Mouse (Mus musculus) thymus, postnatal 36 days (tissue): Measurements from ENCODE around the gene Cic.

Experiments
- DNase-seq, 2 experiments: peaks; one replicate each; pipeline ENCODE4 v3.0.0; 2022; ENCODE audit warnings: mixed read lengths in 2 of 2

Cic gene

GRCm38 (mm10) chr7:25267301-25267750, at the start of gene Cic:
Cic (plus strand) TSS chr7:25267704.
- peak; percentile 97 to 99 for DNase-seq

- peak; percentile 75 to 76 for DNase-seq
Measured at GRCm38 (mm10) chr7:25218705-25219415, 48.6 kb upstream of the Cic start.

DNA sequence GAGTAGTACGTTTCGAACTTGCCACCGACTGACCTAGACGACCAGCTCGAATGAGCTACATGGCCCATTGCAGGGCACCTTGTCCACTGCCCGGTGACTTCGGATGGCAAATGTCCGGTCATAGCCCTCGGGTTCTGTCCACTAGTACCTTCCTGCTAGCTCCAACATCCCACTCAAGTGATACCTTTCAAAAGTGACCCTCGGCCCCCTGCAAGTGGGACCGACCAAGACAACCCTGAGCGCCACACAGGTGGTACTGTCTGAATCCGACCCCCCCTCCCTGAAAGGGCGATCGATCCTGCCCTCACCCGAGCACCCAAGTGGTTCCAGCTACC, 48.1 kb upstream of the Cic start:
- DNase-seq: no peak

GRCm38 (mm10) chr7:25219756-25220456, 47.6 kb upstream of the Cic start:
- peak; percentile 96 to 97 for DNase-seq

DNA sequence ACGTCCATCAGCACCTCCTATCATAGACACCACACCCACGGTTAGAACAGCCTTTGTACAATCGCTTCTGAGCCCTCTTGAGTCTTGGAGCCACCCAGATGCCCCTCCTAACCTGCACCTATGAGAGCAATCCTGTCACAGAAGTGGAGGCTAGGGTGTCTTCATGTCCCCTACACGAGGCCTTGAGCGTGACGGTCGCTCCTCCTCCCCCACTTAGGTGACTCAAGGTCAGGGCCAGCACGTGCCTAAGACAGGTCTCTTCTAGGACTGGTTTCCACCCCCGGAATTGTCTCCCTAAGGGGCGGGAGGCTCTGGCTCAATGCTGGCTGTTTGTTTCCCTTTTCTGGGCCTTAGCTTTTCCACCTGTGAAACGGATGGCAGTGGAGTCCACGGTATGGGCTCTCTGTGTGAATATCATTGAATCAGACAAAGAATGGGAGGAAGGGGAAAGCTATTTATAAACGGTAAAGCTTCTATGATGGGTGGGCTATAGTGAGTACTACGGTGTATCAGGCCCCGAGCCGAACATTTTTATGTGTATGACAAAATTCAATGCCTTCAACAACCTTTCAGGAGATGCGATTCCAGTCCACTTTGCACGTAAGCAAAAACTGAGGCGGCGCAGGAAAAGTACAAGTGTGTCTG, 46.9 kb upstream of the Cic start, which contains the start of gene Dedd2:
Gene Dedd2 (minus strand): TSS at position 159 of the 645 bp plus-strand sequence.
- DNase-seq: peak in 1 of 2 experiments; percentile 51

GRCm38 (mm10) chr7:25221102-25221883, 46.2 kb upstream of the Cic start, which contains the start of gene Zfp526:
Zfp526 (plus strand) TSS chr7:25221425.
- DNase-seq: peak; percentile 98 to 100

DNA sequence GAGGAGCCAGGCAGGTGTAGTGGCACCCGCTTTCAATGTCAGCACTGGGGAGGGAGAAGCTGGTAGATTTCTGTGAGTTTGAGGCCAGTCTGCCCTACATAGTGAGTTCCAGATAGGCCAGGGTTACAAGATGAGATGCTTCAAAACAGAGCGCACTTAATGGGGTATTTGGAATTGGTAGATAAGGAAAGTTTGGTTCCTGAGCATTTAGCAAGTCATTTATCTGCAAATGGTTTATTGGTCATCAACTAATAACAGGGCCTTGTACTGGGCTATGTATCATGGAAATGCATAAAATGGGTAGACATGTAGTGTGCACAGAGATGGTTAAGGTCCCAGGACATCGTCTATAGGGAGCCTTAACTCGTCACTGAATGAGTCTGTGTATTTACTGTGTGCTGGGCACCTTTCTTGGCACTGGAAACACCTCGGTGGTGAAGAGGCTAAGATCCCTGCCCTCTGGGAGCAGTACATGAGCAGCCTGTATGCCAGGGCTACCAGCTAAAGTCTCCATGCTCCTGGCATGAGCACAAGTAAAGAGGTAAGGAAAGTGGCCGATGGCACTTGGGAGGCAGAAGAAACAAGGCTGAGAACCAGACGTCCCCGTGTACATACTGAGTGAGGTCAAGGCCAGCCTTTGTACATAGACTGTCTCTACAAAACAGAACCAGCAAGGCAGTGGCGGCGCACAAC, 45.1 kb upstream of the Cic start:
- no peak for DNase-seq

DNA sequence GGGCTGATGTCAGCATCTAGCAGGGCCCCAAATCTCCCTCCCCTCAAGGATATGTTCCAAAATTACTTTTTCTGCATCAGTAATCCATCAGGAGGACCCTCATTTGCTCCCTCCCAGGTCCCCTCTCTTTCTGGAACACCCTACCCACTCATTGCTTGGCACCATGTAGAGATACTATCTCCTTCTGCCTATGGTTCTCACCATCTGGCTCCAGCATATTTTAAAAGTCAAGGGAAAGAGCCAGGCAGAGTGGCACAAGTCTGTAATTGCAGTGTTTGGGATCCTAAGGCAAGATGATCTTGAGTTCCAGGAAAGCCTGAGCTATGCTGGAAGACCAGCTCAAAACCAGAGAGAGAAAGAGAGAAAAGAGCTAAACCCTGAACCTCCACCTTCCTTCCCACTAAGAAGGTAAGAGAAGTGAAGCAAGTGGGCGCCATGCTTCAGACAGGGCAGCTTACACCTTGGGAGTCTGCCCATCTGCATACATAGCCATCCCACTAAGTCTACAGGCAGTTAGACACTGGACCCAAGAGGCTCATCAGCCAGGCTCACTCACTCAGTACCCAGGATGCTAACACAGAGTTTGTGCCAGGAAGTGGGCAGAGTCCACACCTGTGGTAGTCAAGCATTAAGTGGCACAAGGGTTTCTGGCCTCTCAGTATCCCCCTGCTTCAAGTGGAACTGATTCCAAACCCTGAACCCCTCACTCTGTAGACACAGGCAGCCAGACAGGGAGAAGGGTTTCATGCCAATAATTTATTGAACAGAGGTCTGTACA, 39.8 kb upstream of the Cic start:
- DNase-seq: no peak

- peak in 1 of 2 experiments; percentile 63 for DNase-seq
Measured at GRCm38 (mm10) chr7:25230690-25231285, 36.7 kb upstream of the Cic start.

DNA sequence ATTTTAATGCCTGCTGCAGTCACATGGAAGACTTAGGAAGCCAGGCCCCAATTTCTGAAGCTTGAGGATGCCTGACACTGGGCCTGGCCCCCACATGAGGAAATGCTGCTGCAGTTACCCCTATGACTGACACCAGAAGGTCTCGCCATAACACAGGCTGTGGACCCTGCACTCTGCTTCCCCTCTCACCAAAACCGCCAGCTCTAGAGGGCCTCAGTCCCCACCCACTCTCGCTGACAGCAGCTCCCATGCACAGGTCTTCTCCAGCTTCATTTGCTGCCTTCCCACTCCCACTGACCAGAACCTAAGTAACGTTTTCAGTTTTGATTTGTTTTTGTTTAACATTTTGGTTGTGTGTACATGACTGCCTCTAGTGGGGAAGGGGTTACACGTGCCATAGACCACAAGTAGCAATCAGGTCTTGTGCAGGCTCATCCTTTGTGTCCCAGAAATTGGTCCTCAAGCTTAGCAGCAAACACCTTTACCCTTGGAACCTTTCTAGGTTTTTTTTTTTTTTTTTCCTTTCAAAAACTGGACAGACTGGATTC, 35.3 kb upstream of the Cic start:
- peak in 1 of 2 experiments; percentile 57 for DNase-seq

DNA sequence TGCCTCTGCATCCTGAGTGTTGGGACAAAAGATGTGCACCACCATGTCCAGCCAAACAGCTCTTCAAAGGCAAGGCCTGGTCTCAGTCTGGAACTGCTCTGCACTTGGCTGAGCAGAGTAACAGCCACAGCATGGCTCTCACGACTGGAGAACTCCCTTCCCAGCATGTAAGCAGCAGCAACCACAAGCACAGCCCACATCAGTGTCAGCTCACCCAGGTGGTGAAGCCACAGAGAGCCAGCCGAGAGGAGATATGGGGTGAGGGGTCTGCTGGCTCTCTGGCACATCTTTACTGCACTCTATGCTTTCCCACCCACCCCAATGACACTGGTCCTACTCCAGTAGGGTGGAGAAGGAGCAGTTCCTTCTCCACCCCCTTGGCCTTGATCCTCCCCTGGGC, 34.4 kb upstream of the Cic start:
- DNase-seq: peak; percentile 74 to 83

DNA sequence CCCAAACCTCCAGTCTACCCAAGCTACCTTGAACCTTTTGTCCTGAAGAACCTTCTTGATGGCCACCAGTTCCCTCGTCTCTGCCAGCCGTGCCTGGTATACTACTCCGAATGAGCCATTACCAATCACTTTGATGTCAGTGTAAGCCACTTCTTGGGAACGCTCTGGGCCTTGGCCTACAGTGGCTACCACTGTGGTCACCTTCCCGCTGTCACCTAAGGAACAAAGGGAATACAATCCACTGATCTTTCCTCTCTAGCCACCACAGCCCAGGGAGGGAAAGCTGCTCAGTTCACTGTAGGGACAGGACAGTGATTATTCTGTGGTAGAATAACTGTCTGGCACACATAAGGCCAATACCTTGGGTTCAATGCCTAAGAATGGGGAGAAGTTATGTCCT, 32.0 kb upstream of the Cic start:
- DNase-seq: peak in 1 of 2 experiments; percentile 10

DNA sequence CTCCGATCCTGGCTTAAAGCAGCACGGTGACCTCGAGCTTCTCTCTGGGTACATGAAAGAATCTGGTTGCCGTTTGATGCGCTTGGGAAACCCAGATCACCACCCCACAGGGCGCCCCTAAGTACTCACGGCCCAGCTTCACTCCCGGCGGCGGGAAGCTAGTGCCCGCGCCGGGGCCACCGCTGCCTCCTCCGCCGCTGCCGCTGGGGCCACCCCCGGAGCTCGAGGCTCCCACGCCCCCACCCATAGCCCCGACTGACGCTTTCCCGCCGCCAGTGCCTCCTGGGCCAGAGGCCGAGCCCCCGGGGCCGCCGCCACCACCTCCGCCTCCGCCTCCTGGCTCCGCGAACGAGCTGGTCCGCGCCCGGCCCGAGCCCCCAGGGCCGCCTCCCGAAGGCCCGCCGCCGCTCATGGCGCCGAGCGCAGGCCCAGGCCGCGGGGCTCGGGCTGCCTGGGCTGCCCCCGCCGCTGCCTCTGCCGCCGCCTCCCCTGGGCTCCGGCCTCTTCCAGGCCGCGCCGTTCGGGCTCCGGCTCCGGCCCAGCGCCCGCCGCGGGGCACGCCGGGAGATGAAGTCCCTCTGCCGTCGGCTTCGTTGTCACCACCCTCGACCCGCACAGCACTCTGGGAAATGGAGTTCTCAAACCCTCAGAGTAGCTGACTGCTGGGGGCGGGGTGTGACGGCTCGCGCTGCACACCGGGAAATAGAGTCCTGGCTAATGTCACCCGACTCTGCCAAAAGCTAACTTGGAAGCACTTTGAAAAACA, 30.1 kb upstream of the Cic start, which contains the start of gene Gsk3a:
Gene Gsk3a (minus strand): TSS at position 603 of the 766 bp plus-strand sequence.
- DNase-seq: peak; percentile 96 to 98

DNA sequence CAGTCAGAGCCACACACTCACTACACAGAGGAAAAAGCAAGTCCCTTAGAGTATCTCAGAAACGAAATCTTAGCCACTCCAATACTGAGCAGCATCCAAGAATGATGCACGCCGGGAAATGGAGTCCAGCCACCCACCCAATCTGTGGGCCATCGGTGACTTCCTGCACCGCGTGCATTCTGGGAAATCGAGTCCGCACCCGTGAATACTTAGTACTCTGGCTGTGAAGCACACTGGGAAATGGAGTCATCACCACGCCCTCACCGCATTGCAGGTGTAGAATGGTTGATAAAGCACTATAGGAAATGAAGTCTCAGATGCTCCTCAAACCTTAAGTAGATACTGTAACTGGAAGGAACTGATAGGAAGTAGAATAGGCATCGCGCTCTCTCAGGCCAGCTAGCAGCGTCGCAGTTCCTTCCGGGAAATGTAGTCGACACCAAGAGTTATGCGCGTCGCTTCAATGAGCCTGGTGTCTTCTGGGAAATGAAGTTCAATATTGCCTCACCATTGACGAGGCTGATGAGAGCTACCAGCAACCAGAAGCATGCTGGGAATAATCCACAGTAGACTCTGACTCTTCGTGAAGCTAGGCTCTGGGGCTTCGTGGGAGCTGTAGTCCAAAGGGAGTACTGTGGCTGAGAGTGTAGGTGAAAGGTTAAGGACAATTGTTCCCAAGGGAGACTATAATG, 29.3 kb upstream of the Cic start:
- peak; percentile 87 to 93 for DNase-seq

GRCm38 (mm10) chr7:25238829-25239623, 28.5 kb upstream of the Cic start:
- peak; percentile 80 to 91 for DNase-seq

DNA sequence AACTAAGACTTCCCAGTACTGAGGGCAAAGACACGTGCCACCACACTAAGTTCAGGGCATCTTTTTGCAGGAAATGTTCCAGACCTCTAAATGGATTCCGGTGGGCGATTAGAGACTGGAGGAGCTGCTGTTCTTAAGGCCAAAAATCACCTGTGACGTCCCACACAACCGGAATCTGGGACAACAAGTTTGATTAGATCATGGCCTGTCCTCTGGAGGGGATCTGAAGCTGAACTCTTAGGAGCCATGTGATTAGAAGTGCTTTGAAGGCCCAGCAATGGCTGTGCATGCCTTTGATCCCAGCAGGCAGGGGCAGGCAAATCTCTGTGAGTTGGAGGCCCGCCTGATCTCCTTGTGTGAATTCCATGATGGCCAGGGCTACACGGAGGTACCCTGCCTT, 26.9 kb upstream of the Cic start:
- no peak for DNase-seq

DNA sequence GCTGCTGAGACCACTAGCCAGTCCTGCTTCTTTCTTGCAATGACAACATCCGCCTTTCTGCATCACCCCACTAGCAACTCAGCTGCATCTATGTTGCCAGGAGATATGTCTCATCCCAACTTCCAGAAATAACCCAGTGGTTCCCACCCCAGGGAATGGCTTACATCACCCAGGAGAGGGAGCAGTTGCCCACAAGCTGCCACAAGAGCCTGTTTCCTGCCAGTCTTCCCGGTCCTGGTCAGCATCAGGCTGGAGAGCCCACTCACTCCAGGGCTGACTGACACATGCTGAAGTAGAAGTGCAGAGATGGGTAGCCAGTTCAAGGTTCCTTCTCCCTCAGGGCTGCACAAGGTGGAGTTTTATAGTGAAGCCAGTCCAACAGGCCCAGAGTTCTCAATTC, 26.4 kb upstream of the Cic start:
- DNase-seq: no peak

DNA sequence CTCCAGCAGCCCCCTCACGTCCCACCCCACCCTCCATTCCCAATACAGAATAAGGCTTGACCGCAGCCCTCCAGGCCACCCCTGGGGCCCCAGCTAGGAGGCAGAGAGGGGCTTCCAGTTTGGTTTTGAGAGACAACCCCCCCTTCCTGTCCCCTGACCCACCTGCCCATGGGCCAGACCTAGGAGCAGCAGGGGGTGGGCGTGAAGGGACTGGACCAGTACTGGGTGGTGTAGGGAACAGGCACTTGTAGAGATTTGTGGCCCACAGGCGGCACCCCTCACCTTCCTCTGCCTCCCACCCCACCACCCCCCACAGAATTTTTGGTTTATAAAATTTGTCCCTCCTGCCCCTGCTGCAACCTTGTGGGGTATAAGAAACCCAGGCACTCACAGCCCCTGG, 24.1 kb upstream of the Cic start:
- DNase-seq: no peak
